Mouse (Mus musculus): ENCODE measurements around the gene Cisd2. TPM values are rescaled to one million over a fixed set of nuclear protein-coding genes. Genes with fewer than 3 reads are reported as not detected.

Cisd2 gene
- polyA plus RNA-seq, 1 experiment = 17.0 TPM

DNA sequence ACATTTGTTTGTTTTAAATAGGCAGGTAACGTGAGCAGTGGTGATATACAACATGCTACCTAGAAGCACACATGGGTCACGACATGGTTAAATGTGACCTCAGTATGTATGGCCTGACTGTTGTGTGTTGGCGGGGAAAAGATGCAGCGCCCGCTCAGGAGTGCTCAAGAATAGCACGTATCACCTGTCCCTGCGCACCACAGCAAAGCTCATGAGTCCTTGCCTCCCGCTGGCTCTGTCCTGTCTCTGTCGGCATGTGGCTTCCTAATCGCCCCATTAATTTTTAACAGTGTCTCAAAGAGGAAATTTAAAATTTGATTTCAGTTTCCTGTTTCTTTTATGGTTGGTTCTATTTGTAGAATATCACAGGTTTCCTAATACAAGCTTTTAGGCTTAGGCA, 46.3 kb downstream of the Cisd2 start:
- Histone ChIP-seq H3K79me3 (ENCODE audit: low read depth) (no peaks in the 10 kb centered on the region), H3ac (ENCODE audit: control insufficient read depth, insufficient read length, low read depth) (no peak overlapping the region), H3K27me3 (ENCODE audit: control insufficient read depth, insufficient read depth, insufficient read length) (peaks cover 3% of the 10 kb centered on the region), H3K36me3 (ENCODE audit: control insufficient read depth, insufficient read depth) (no peaks in the 10 kb centered on the region), H3K79me2 (ENCODE audit: control insufficient read depth, insufficient read depth) (no peaks in the 10 kb centered on the region), H3K4me3 (ENCODE audit: insufficient read depth, poor library complexity, severe bottlenecking) (no peak overlapping the region)
- TF ChIP-seq MYOG (IDR thresholded peaks at IDR 0.05; ENCODE audit: control insufficient read depth, extremely low read depth, insufficient read length) (no peak), FOSL1 (IDR thresholded peaks at IDR 0.05; ENCODE audit: insufficient read depth, low read length, poor library complexity, severe bottlenecking) (no peak), MYOD1 (IDR thresholded peaks at IDR 0.05; ENCODE audit: control insufficient read depth, insufficient read length, low read depth) (no peak), CEBPB (IDR thresholded peaks at IDR 0.05; ENCODE audit: low read depth) (no peak), CTCF (IDR thresholded peaks at IDR 0.05; ENCODE audit: control insufficient read depth, insufficient read depth, insufficient read length) (no peak), USF1 (IDR thresholded peaks at IDR 0.05; ENCODE audit: low read depth) (no peak), MAX (IDR thresholded peaks at IDR 0.05) (no peak)

DNA sequence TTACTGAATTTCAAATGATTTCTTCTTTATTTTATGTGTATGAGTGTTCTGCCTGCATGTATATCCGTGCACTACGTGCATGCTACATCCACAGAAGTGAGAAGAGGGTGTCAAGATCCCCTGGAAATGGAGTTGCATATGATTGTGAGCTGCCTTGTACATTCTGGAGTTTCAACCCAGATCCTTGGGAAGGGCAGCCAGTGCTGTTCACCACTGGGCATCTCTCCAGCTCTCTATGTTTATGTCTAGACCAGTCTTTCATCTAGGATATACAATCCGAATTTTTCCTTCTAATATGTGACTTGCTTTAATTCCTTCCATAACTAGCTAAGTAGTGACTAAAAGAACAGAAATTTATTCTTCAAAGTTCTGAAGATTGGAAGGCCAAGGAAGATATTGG, 47.9 kb downstream of the Cisd2 start:
- TF ChIP-seq MYOG (IDR thresholded peaks at IDR 0.05; ENCODE audit: control insufficient read depth, extremely low read depth, insufficient read length) = no peak
- TF ChIP-seq CEBPB (IDR thresholded peaks at IDR 0.05; ENCODE audit: low read depth) = no peak
- TF ChIP-seq MYOD1 (IDR thresholded peaks at IDR 0.05; ENCODE audit: control insufficient read depth, insufficient read length, low read depth) = no peak
- no peak for TF ChIP-seq USF1 (IDR thresholded peaks at IDR 0.05; ENCODE audit: low read depth)
- no peak for TF ChIP-seq CTCF (IDR thresholded peaks at IDR 0.05; ENCODE audit: control insufficient read depth, insufficient read depth, insufficient read length)
- TF ChIP-seq FOSL1 (IDR thresholded peaks at IDR 0.05; ENCODE audit: insufficient read depth, low read length, poor library complexity, severe bottlenecking) = no peak
- TF ChIP-seq MAX (IDR thresholded peaks at IDR 0.05) = no peak
- Histone ChIP-seq H3ac (ENCODE audit: control insufficient read depth, insufficient read length, low read depth) (no peak overlapping the region), H3K79me2 (ENCODE audit: control insufficient read depth, insufficient read depth) (no peaks in the 10 kb centered on the region), H3K79me3 (ENCODE audit: low read depth) (no peaks in the 10 kb centered on the region), H3K27me3 (ENCODE audit: control insufficient read depth, insufficient read depth, insufficient read length) (peaks cover 3% of the 10 kb centered on the region), H3K4me3 (ENCODE audit: insufficient read depth, poor library complexity, severe bottlenecking) (no peak overlapping the region), H3K36me3 (ENCODE audit: control insufficient read depth, insufficient read depth) (no peaks in the 10 kb centered on the region)

DNA sequence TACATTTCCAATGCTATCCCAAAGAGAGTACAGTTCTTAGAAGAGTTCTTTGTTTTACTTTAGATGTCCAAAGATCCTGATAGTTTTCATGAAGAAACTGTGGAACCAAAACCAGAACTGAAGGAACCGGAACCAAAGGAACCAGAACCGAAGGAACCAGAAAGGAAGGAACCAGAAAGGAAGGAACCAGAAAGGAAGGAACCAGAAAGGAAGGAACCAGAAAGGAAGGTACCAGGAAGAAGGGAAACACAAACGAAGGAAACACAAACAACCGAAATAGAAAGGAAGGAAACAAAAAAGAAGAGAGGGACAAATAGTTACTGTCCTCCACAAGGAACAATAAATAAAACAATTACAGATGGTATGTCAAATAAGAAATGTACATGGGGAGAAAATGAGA, 66.3 kb downstream of the Cisd2 start:
- TF ChIP-seq CEBPB (IDR thresholded peaks at IDR 0.05; ENCODE audit: low read depth) (no peak), MYOD1 (IDR thresholded peaks at IDR 0.05; ENCODE audit: control insufficient read depth, insufficient read length, low read depth) (no peak), MAX (IDR thresholded peaks at IDR 0.05) (no peak)
- Histone ChIP-seq H3K79me2 (ENCODE audit: control insufficient read depth, insufficient read depth) (no peaks in the 10 kb centered on the region), H3K27me3 (ENCODE audit: control insufficient read depth, insufficient read depth, insufficient read length) (no peaks in the 10 kb centered on the region), H3K36me3 (ENCODE audit: control insufficient read depth, insufficient read depth) (no peaks in the 10 kb centered on the region), H3K4me3 (ENCODE audit: insufficient read depth, poor library complexity, severe bottlenecking) (no peak overlapping the region), H3ac (ENCODE audit: control insufficient read depth, insufficient read length, low read depth) (no peak overlapping the region), H3K79me3 (ENCODE audit: low read depth) (no peaks in the 10 kb centered on the region)

Other genes with a start within 250 kb of the Cisd2 start
- 7.9 TPM for gene Cenpe, start 211.4 kb downstream of the Cisd2 start, polyA plus RNA-seq (2012; fragmentation: generic; extraction: Trizol)
- gene Bdh2, start 142.7 kb downstream of the Cisd2 start, polyA plus RNA-seq (2012; fragmentation: generic; extraction: Trizol) = 2.0 TPM
- gene Slc9b2, start 116.2 kb downstream of the Cisd2 start, polyA plus RNA-seq (2012; fragmentation: generic; extraction: Trizol) = 0.22 TPM
- gene Slc9b1, start 75.9 kb downstream of the Cisd2 start, polyA plus RNA-seq (2012; fragmentation: generic; extraction: Trizol) = not detected
- 261 TPM for gene Ube2d3, start 14.2 kb upstream of the Cisd2 start, polyA plus RNA-seq (2012; fragmentation: generic; extraction: Trizol)
- 2.9 TPM for gene Manba, start 61.7 kb upstream of the Cisd2 start, polyA plus RNA-seq (2012; fragmentation: generic; extraction: Trizol)

All from C2C12 (cell line).